Mouse (Mus musculus) hindbrain, embryonic 14.5 days (tissue): ENCODE measurements at regions not wholly inside any gene's neighbourhood (a gene's known extent, or its start where the extent isn't known, plus 50 kb on each side); places are given as distances from the start of the nearest gene placed in this dataset.

Source experiments
- ATAC-seq: fragments of 200-750 bp; cut with Nextera tagmentation; 2 replicates; pipeline ENCODE4 v1.8.0; 2017; ENCODE audit warnings: moderate number of reproducible peaks, mild to moderate bottlenecking, moderate TSS enrichment, moderate library complexity; ENCODE audit not compliant: low FRiP score
- DNase-seq: peaks from one replicate; pipeline ENCODE4 v3.0.0-alpha.2; 2015; ENCODE audit warnings: low spot score
- H3K27ac ChIP-seq: fragments of 300-500 bp; sonication (generic); 2 replicates; pipeline ENCODE4 v1.5.1; 2014; ENCODE audit warnings: mild to moderate bottlenecking, moderate library complexity
- H3K27me3 ChIP-seq: fragments of 300-500 bp; sonication (generic); 2 replicates; pipeline ENCODE4 v1.6.1; 2014; ENCODE audit warnings: mild to moderate bottlenecking, low read length, mixed read lengths; ENCODE audit not compliant: control insufficient read depth, insufficient read depth
- H3K36me3 ChIP-seq: fragments of 300-500 bp; sonication (generic); replicated peaks from 2 replicates; pipeline ENCODE4 v1.6.1; 2014; ENCODE audit not compliant: control insufficient read depth, insufficient read depth
- H3K4me1 ChIP-seq: fragments of 300-500 bp; sonication (generic); replicated peaks from 2 replicates; pipeline ENCODE4 v1.6.1; 2014; ENCODE audit warnings: antibody characterized with exemption, low read length, mixed read lengths; ENCODE audit not compliant: control insufficient read depth, insufficient read depth
- H3K4me2 ChIP-seq: fragments of 300-500 bp; sonication (generic); replicated peaks from 2 replicates; pipeline ENCODE4 v1.6.1; 2014; ENCODE audit warnings: mild to moderate bottlenecking, moderate library complexity
- H3K4me3 ChIP-seq: fragments of 300-500 bp; sonication (generic); replicated peaks from 2 replicates; pipeline ENCODE4 v1.5.1; 2014; ENCODE audit warnings: mild to moderate bottlenecking, low read length
- H3K9ac ChIP-seq: fragments of 300-500 bp; sonication (generic); 2 replicates; pipeline ENCODE4 v1.6.1; 2014
- H3K9me3 ChIP-seq: fragments of 300-500 bp; sonication (generic); 2 replicates; pipeline ENCODE4 v1.6.1; 2016; ENCODE audit warnings: low read length; ENCODE audit not compliant: control insufficient read depth
- WGBS: fragments of 180-500 bp; shearing (Covaris S2); extraction: QIAGEN DNeasy Blood & Tissue Kit; methylation state at CpG from one replicate; pipeline ENCODE4 v1.1.7; 2014; 5-methylcytosine and 5-hydroxymethylcytosine counted together

DNA sequence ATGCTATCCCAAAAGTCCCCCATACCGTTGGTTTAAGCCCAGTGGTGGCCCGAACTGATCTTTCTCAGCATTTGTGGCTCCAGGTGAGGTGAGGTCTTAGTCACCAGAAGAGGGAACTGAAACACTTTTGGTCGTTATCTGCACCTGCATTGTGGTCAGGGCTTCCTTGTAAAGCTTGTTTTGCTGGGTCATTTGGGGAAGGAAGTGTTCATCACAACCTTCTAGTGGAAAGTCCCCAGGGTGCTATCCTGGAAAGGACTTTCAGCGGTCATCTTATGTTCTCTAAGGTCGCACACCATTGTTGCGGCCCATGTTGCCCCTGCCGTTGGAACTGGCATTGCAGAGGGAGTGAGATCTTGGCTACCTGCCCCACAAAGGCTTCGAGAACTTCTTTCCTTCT lies 651.5 kb upstream of the Pcdh9 start:
- Histone ChIP-seq H3K36me3 (no peaks in the 10 kb centered on the region), H3K27ac (no peak overlapping the region), H3K9me3 (no peaks in the 10 kb centered on the region), H3K27me3 (no peaks in the 10 kb centered on the region), H3K4me3 (no peak overlapping the region), H3K4me1 (no peaks in the 10 kb centered on the region), H3K9ac (no peak overlapping the region), H3K4me2 (no peak overlapping the region)
- ATAC-seq (no peak), DNase-seq (no peak)
- WGBS: 87% methylated on average over 8 of the region's 8 CpGs

- 82% methylated on average over 1 of the region's 1 CpGs for WGBS
- Histone ChIP-seq H3K36me3 (no peaks in the 10 kb centered on the region), H3K27me3 (no peaks in the 10 kb centered on the region), H3K9ac (no peak overlapping the region), H3K4me1 (no peaks in the 10 kb centered on the region), H3K4me2 (no peak overlapping the region), H3K4me3 (no peak overlapping the region), H3K9me3 (no peaks in the 10 kb centered on the region), H3K27ac (no peak overlapping the region)
- ATAC-seq: no peak
- DNase-seq: no peak
Observed at GRCm38 (mm10) chr14:94525648-94526047, 635.2 kb upstream of the Pcdh9 start.

- Histone ChIP-seq H3K4me2 (no peak overlapping the region), H3K9me3 (no peaks in the 10 kb centered on the region), H3K27me3 (no peaks in the 10 kb centered on the region), H3K4me1 (no peaks in the 10 kb centered on the region), H3K27ac (no peak overlapping the region), H3K4me3 (no peak overlapping the region), H3K36me3 (no peaks in the 10 kb centered on the region), H3K9ac (no peak overlapping the region)
- ATAC-seq (no peak), DNase-seq (no peak)
Observed at GRCm38 (mm10) chr14:94525238-94525637, 634.8 kb upstream of the Pcdh9 start.

GRCm38 (mm10) chr14:94522007-94522406 lies 631.5 kb upstream of the Pcdh9 start:
- ATAC-seq (no peak), DNase-seq (no peak)
- Histone ChIP-seq H3K4me3 (no peak overlapping the region), H3K4me2 (no peak overlapping the region), H3K27ac (no peak overlapping the region), H3K36me3 (no peaks in the 10 kb centered on the region), H3K4me1 (no peaks in the 10 kb centered on the region), H3K27me3 (no peaks in the 10 kb centered on the region), H3K9me3 (no peaks in the 10 kb centered on the region), H3K9ac (no peak overlapping the region)
- WGBS: 50% methylated on average over 2 of the region's 2 CpGs

GRCm38 (mm10) chr14:94491370-94491769 lies 600.9 kb upstream of the Pcdh9 start:
- Histone ChIP-seq H3K27me3 (no peaks in the 10 kb centered on the region), H3K4me1 (no peaks in the 10 kb centered on the region), H3K9ac (no peak overlapping the region), H3K36me3 (no peaks in the 10 kb centered on the region), H3K27ac (no peak overlapping the region), H3K9me3 (no peaks in the 10 kb centered on the region), H3K4me3 (no peak overlapping the region), H3K4me2 (no peak overlapping the region)
- DNase-seq (no peak), ATAC-seq (no peak)

- H3K4me1 ChIP-seq: no peaks in the 10 kb centered on the region
- ATAC-seq: no peak
- 60% methylated on average over 3 of the region's 3 CpGs for WGBS
- no peaks in the 10 kb centered on the region for H3K9me3 ChIP-seq
- no peak overlapping the region for H3K4me2 ChIP-seq
- no peak overlapping the region for H3K27ac ChIP-seq
- H3K27me3 ChIP-seq: no peaks in the 10 kb centered on the region
- no peak overlapping the region for H3K9ac ChIP-seq
- no peaks in the 10 kb centered on the region for H3K36me3 ChIP-seq
- no peak for DNase-seq
- no peak overlapping the region for H3K4me3 ChIP-seq
Observed at GRCm38 (mm10) chr14:94475887-94476286, 585.4 kb upstream of the Pcdh9 start.

- H3K36me3 ChIP-seq: no peaks in the 10 kb centered on the region
- no peak overlapping the region for H3K4me2 ChIP-seq
- no peak overlapping the region for H3K27ac ChIP-seq
- no peak overlapping the region for H3K4me3 ChIP-seq
- no peaks in the 10 kb centered on the region for H3K4me1 ChIP-seq
- no peaks in the 10 kb centered on the region for H3K27me3 ChIP-seq
- H3K9me3 ChIP-seq: no peaks in the 10 kb centered on the region
- DNase-seq (no peak), ATAC-seq (no peak)
- 89% methylated on average over 1 of the region's 1 CpGs for WGBS
- H3K9ac ChIP-seq: no peak overlapping the region
Observed at GRCm38 (mm10) chr14:94473181-94473580, 582.7 kb upstream of the Pcdh9 start.

DNA sequence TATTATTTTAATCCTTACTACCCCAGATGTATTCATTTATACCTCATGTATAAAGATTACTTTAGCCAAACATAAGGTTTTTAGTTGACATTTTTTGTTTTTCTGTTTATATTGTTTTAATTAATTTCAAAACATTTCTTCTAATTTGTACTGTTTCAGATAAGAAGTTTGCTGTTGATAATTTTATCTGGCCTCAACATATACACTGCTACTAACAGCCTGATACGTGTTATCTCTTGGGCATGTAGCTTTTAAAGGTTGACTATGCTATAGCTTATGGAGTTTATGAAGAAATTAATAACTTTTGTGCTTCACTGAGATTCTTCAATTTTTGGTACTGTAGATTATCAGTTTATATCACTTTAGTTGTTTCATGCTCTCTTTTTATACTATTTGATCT lies 555.5 kb upstream of the Pcdh9 start:
- Histone ChIP-seq H3K27ac (no peak overlapping the region), H3K4me1 (no peaks in the 10 kb centered on the region), H3K36me3 (no peaks in the 10 kb centered on the region), H3K9ac (no peak overlapping the region), H3K9me3 (no peaks in the 10 kb centered on the region), H3K4me3 (no peak overlapping the region), H3K4me2 (no peak overlapping the region), H3K27me3 (no peaks in the 10 kb centered on the region)
- DNase-seq (no peak), ATAC-seq (no peak)
- 96% methylated on average over 1 of the region's 1 CpGs for WGBS

- H3K27me3 ChIP-seq: no peaks in the 10 kb centered on the region
- no peak overlapping the region for H3K4me2 ChIP-seq
- no peaks in the 10 kb centered on the region for H3K36me3 ChIP-seq
- no peak overlapping the region for H3K9ac ChIP-seq
- H3K4me3 ChIP-seq: no peak overlapping the region
- no peaks in the 10 kb centered on the region for H3K9me3 ChIP-seq
- peak; percentile 53; the same call in 1 of the 2 replicates for ATAC-seq
- no peaks in the 10 kb centered on the region for H3K4me1 ChIP-seq
- WGBS: 65% methylated on average over 7 of the region's 7 CpGs
- peak; percentile 23 for DNase-seq
- H3K27ac ChIP-seq: no peak overlapping the region
Observed at GRCm38 (mm10) chr14:94433343-94433958, 543.0 kb upstream of the Pcdh9 start.

- no peak for ATAC-seq
- no peaks in the 10 kb centered on the region for H3K9me3 ChIP-seq
- H3K4me3 ChIP-seq: no peak overlapping the region
- no peak overlapping the region for H3K9ac ChIP-seq
- H3K4me1 ChIP-seq: no peaks in the 10 kb centered on the region
- DNase-seq: no peak
- no peak overlapping the region for H3K4me2 ChIP-seq
- no peak overlapping the region for H3K27ac ChIP-seq
- H3K27me3 ChIP-seq: no peaks in the 10 kb centered on the region
- no peaks in the 10 kb centered on the region for H3K36me3 ChIP-seq
- WGBS: 21% methylated on average over 1 of the region's 1 CpGs
Observed at GRCm38 (mm10) chr14:94427611-94428186, 537.2 kb upstream of the Pcdh9 start.
